Mouse (Mus musculus) kidney, embryonic 15.5 days (tissue): ENCODE measurements around the gene 4930579F01Rik. TPM values are rescaled to one million over a fixed set of nuclear protein-coding genes. Genes with fewer than 3 reads are reported as not detected.
A peak's percentile ranks its signal among the peaks of the same experiment; 100 is the strongest.

Experiments
- ATAC-seq: fragments of 200-750 bp; cut with Nextera tagmentation; replicated peaks from 2 replicates; pipeline ENCODE4 v1.8.0; 2017; ENCODE audit warnings: moderate TSS enrichment; ENCODE audit not compliant: low FRiP score
- H3K27ac ChIP-seq: fragments of 300-500 bp; sonication (generic); 2 replicates; pipeline ENCODE4 v1.5.1; 2015; ENCODE audit warnings: mild to moderate bottlenecking, inconsistent platforms
- H3K27me3 ChIP-seq: fragments of 300-500 bp; sonication (generic); 2 replicates; pipeline ENCODE4 v1.6.1; 2015; ENCODE audit warnings: inconsistent platforms
- H3K36me3 ChIP-seq: fragments of 300-500 bp; sonication (generic); 2 replicates; pipeline ENCODE4 v1.6.1; 2015; ENCODE audit warnings: inconsistent platforms
- H3K4me1 ChIP-seq: fragments of 300-500 bp; sonication (generic); 2 replicates; pipeline ENCODE4 v1.6.1; 2015; ENCODE audit warnings: inconsistent platforms
- H3K4me2 ChIP-seq: fragments of 300-500 bp; sonication (generic); 2 replicates; pipeline ENCODE4 v1.6.1; 2015; ENCODE audit warnings: moderate library complexity, mild to moderate bottlenecking, inconsistent platforms
- H3K4me3 ChIP-seq: fragments of 300-500 bp; sonication (generic); replicated peaks from 2 replicates; pipeline ENCODE4 v1.5.1; 2015; ENCODE audit warnings: mild to moderate bottlenecking, inconsistent platforms
- H3K9ac ChIP-seq: fragments of 300-500 bp; sonication (generic); 2 replicates; pipeline ENCODE4 v1.6.1; 2015; ENCODE audit warnings: mild to moderate bottlenecking, inconsistent platforms
- H3K9me3 ChIP-seq: fragments of 300-500 bp; sonication (generic); replicated peaks from 2 replicates; pipeline ENCODE4 v1.6.1; 2016; ENCODE audit warnings: inconsistent platforms
- WGBS: fragments of 180-500 bp; shearing (Covaris S2); methylation state at CpG from one replicate; pipeline ENCODE4 v1.1.7; 2015; ENCODE audit warnings: mixed read lengths; 5-methylcytosine and 5-hydroxymethylcytosine counted together
- polyA plus RNA-seq: library from polyadenylated mRNA; unstranded; fragments of >200 nt; fragmentation: Nextera tagmentation; extraction: Ambion mirVana; gene quantifications from 2 replicates; pipeline ENCODE4 v1.2.1, GENCODE M21; 2015

Gene 4930579F01Rik
- 0.09 and 0.19 TPM in 2 replicates for polyA plus RNA-seq

GRCm38 (mm10) chr3:138193683-138194302 is at the start of gene 4930579F01Rik:
TSS of gene 4930579F01Rik (minus strand) at chr3:138193825.
- WGBS: 86% methylated on average over 15 of the region's 15 CpGs
- H3K9me3 ChIP-seq: no peaks in the 10 kb centered on the region
- ATAC-seq: no peak

DNA sequence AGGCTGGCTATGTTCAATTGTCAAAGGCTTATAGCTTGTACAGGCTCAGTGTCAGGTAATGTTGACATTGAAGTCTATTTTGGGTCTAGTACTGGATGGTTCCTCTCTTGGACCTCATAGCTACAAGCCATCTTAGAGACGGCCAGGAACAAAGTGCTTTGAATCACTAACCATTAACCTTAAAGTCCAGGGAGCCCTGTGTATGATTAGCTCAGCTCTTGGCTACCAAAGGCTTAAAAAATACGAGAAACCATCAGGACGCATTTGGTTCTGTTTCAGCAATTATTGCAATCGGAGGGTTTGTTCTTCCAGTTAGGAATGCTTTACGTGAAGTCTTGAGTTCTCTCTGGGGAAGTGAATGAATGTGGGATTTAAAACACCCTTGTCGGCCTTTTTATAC is 49.3 kb upstream of the 4930579F01Rik start:
- H3K36me3 ChIP-seq: no peaks in the 10 kb centered on the region
- H3K27me3 ChIP-seq: no peaks in the 10 kb centered on the region
- ATAC-seq: no peak
- WGBS: 68% methylated on average over 6 of the region's 6 CpGs
- peak overlapping the region; percentile 72 for H3K27ac ChIP-seq
- H3K4me1 ChIP-seq: peaks cover 40% of the 10 kb centered on the region
- no peak overlapping the region for H3K4me3 ChIP-seq
- H3K9ac ChIP-seq: no peak overlapping the region
- no peak overlapping the region for H3K4me2 ChIP-seq
- no peaks in the 10 kb centered on the region for H3K9me3 ChIP-seq

More at GRCm38 (mm10) chr3:138193683-138194302, at the start of gene 4930579F01Rik:
- Histone ChIP-seq H3K27ac (no peak within 1 kb of the TSS), H3K4me2 (no peak within 1 kb of the TSS), H3K4me3 (no peak within 1 kb of the TSS), H3K4me1 (peaks cover 11% of the 10 kb centered on the region), H3K9ac (no peak within 1 kb of the TSS), H3K36me3 (no peaks in the 10 kb centered on the region), H3K27me3 (0 out of 2 replicates have a peak, but pooled peaks cover 3% of the 10 kb centered on the region)

DNA sequence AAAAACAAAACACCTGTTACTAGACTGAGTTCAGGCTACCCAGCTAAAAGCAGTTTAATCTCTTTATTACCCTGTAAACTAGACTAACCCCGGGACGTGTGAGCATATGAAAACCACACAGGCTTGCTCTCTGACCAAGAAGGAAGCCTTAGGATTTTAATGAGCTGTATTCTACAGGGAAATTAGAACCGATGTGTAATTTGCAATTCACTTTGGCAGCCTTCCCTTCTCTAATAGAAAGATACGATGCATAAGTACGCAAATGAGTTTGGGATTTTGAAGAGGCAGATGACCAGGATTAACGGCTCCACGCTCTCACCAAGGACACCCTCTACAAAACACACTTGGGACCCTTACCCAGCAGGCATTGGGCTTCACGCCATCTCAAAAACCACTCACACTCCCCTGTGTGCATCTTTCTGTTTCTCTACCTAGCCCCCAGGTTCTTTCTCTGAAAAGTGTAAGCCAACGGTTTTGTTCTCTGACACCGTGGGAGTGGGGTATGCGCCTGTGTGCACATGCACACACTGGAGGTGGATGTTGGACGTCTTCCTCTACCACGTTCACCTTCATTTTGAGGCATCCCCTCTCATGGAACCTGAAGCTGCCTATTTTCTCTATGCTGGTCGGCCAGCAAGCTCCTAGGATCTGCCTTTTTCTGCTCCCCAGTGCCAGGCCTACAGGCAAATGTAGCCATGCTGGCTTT is 48.5 kb upstream of the 4930579F01Rik start:
- Histone ChIP-seq H3K27ac (peak overlapping the region; percentile 30; the same call in 1 of the 2 replicates), H3K4me2 (no peak overlapping the region), H3K4me3 (no peak overlapping the region), H3K27me3 (no peaks in the 10 kb centered on the region), H3K9me3 (no peaks in the 10 kb centered on the region), H3K9ac (no peak overlapping the region), H3K36me3 (no peaks in the 10 kb centered on the region), H3K4me1 (peaks cover 33% of the 10 kb centered on the region)
- 79% methylated on average over 14 of the region's 14 CpGs for WGBS
- ATAC-seq: no peak

DNA sequence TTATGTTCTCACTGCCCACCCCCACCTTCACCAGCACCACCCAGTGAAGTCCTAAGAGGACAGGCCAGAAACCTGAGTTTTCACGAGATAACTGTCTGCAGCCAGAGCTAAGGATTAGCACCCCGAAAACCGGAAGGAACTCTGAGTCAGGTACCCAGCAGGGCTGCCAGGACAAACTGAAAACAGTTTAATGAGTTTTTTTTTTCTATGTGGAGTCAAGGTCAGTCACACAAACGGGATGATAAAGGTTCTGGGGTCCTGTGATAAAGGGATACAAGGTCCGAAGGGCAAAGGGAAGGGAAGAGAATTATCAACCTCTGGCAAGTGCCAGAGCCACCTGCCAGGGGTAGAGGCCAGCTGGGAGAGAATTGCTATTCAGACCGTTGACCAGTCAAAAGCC is 47.7 kb upstream of the 4930579F01Rik start:
- Histone ChIP-seq H3K36me3 (no peaks in the 10 kb centered on the region), H3K9ac (no peak overlapping the region), H3K27ac (peak overlapping the region; percentile 29), H3K4me3 (no peak overlapping the region), H3K4me2 (no peak overlapping the region), H3K9me3 (no peaks in the 10 kb centered on the region), H3K4me1 (peaks cover 26% of the 10 kb centered on the region), H3K27me3 (no peaks in the 10 kb centered on the region)
- 43% methylated on average over 6 of the region's 6 CpGs for WGBS
- ATAC-seq: no peak

DNA sequence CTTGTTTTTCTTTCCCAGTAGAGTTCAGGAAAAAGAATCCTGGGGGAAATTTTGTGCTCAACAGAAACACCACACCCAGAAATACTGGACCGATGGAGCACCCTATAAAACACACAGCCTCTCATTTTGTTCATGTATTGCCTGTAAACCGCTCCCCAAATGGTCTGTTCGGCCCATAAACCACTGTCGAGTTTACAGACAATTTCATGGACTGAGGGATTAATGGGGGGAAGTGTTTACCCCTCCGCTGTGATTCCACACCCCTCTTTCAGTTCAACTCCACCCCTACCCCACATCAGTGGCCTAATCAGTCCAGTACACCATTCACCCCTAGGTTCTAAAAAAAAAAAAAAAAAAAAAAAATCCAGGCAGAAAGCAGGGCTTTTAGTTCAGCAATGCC is 47.3 kb upstream of the 4930579F01Rik start:
- peak overlapping the region; percentile 29 for H3K27ac ChIP-seq

GRCm38 (mm10) chr3:138240411-138240810 is 46.8 kb upstream of the 4930579F01Rik start:
- no peaks in the 10 kb centered on the region for H3K27me3 ChIP-seq
- no peak for ATAC-seq
- H3K9ac ChIP-seq: no peak overlapping the region
- H3K9me3 ChIP-seq: no peaks in the 10 kb centered on the region
- H3K36me3 ChIP-seq: no peaks in the 10 kb centered on the region
- H3K4me1 ChIP-seq: peaks cover 25% of the 10 kb centered on the region
- H3K4me2 ChIP-seq: no peak overlapping the region
- no peak overlapping the region for H3K27ac ChIP-seq
- 76% methylated on average over 3 of the region's 3 CpGs for WGBS
- no peak overlapping the region for H3K4me3 ChIP-seq

More for the DNA sequence above, 47.3 kb upstream of the 4930579F01Rik start:
- Histone ChIP-seq H3K9me3 (no peaks in the 10 kb centered on the region), H3K9ac (no peak overlapping the region), H3K36me3 (no peaks in the 10 kb centered on the region), H3K4me1 (peaks cover 25% of the 10 kb centered on the region), H3K27me3 (no peaks in the 10 kb centered on the region), H3K4me3 (no peak overlapping the region), H3K4me2 (no peak overlapping the region)
- ATAC-seq: peak; percentile 27; the same call in 1 of the 2 replicates
- 26% methylated on average over 5 of the region's 5 CpGs for WGBS

DNA sequence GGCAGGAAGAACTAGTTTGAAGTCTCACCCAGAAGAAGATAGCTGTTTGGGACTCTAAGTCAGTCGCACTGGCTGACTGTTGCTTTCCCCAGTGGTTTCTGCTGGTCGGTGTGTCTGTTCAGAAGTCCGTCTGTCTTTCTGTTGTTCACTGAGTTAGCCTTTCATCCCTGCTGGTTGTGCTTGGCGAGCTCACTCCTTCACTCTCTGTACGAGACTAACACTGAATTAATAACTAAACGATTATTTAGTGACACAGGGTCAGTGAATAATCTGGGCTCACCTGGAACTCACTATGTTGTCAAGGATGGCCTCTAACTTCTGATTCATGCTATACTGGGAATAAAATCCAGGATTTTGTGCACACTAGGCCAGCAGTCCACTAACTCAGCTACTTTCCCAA is 45.8 kb upstream of the 4930579F01Rik start:
- Histone ChIP-seq H3K4me2 (no peak overlapping the region), H3K4me1 (peaks cover 22% of the 10 kb centered on the region), H3K4me3 (no peak overlapping the region), H3K27ac (no peak overlapping the region), H3K9ac (no peak overlapping the region), H3K27me3 (no peaks in the 10 kb centered on the region), H3K9me3 (no peaks in the 10 kb centered on the region), H3K36me3 (no peaks in the 10 kb centered on the region)
- WGBS: 86% methylated on average over 6 of the region's 6 CpGs
- no peak for ATAC-seq

GRCm38 (mm10) chr3:138238046-138238445 is 44.4 kb upstream of the 4930579F01Rik start:
- no peaks in the 10 kb centered on the region for H3K27me3 ChIP-seq
- WGBS: 79% methylated on average over 10 of the region's 10 CpGs
- no peak overlapping the region for H3K4me2 ChIP-seq
- no peak overlapping the region for H3K27ac ChIP-seq
- ATAC-seq: no peak
- H3K36me3 ChIP-seq: no peaks in the 10 kb centered on the region
- no peaks in the 10 kb centered on the region for H3K9me3 ChIP-seq
- peaks cover 21% of the 10 kb centered on the region for H3K4me1 ChIP-seq
- H3K9ac ChIP-seq: no peak overlapping the region
- H3K4me3 ChIP-seq: no peak overlapping the region

- H3K27ac ChIP-seq: peak overlapping the region; percentile 56
- ATAC-seq: no peak
- peaks cover 13% of the 10 kb centered on the region for H3K4me1 ChIP-seq
- H3K4me2 ChIP-seq: no peak overlapping the region
- H3K9ac ChIP-seq: no peak overlapping the region
- no peaks in the 10 kb centered on the region for H3K27me3 ChIP-seq
- no peak overlapping the region for H3K4me3 ChIP-seq
- WGBS: 55% methylated on average over 11 of the region's 11 CpGs
- H3K36me3 ChIP-seq: no peaks in the 10 kb centered on the region
- H3K9me3 ChIP-seq: no peaks in the 10 kb centered on the region
Observed at GRCm38 (mm10) chr3:138236546-138237163, 43.0 kb upstream of the 4930579F01Rik start.

DNA sequence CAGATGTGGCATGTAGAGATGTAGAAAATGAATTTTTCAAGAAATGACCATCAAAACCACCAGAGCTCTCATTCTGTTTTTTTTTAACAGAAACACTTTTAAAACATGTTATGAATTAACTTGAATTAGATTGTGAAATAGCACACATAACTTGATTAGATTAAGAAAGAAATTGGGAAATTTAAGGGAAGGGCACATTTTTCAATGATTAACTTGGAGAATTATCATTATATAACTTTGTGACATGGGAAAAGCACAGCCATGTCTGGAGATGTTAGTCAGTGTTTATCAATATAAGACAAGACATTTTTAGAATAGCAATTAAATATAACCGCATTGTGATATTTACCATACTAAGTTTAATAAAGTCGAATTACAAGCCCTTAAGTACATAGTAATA is 37.9 kb upstream of the 4930579F01Rik start:
- H3K9me3 ChIP-seq: no peaks in the 10 kb centered on the region
- no peak overlapping the region for H3K4me2 ChIP-seq
- ATAC-seq: no peak
- H3K36me3 ChIP-seq: no peaks in the 10 kb centered on the region
- no peak overlapping the region for H3K4me3 ChIP-seq
- H3K27me3 ChIP-seq: no peaks in the 10 kb centered on the region
- H3K9ac ChIP-seq: no peak overlapping the region
- H3K4me1 ChIP-seq: no peaks in the 10 kb centered on the region
- 86% methylated on average over 2 of the region's 2 CpGs for WGBS
- no peak overlapping the region for H3K27ac ChIP-seq

DNA sequence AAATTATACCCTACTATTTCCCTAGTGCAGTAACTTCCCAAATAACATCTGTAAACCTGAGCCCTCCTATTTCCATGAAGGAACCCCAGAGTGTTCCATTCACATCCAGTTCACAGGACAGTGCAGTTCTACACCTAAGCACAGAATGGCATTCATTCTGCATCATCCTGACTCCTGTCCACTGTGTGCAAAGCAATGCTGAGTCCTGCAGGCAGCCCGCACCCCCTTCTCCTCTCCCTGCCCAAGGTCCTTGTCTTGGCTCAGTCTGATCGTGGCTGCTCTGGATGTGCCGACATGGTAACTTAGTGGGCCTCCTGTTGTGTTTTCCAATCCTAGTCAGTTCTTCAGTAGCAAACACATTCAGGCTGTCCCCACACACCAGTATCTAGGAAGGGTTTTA is 36.6 kb upstream of the 4930579F01Rik start:
- no peaks in the 10 kb centered on the region for H3K36me3 ChIP-seq
- no peaks in the 10 kb centered on the region for H3K27me3 ChIP-seq
- H3K27ac ChIP-seq: no peak overlapping the region
- no peak overlapping the region for H3K9ac ChIP-seq
- no peaks in the 10 kb centered on the region for H3K9me3 ChIP-seq
- H3K4me3 ChIP-seq: no peak overlapping the region
- WGBS: 88% methylated on average over 3 of the region's 3 CpGs
- ATAC-seq: no peak
- no peak overlapping the region for H3K4me2 ChIP-seq
- 0 out of 2 replicates have a peak, but pooled peaks cover 3% of the 10 kb centered on the region for H3K4me1 ChIP-seq

DNA sequence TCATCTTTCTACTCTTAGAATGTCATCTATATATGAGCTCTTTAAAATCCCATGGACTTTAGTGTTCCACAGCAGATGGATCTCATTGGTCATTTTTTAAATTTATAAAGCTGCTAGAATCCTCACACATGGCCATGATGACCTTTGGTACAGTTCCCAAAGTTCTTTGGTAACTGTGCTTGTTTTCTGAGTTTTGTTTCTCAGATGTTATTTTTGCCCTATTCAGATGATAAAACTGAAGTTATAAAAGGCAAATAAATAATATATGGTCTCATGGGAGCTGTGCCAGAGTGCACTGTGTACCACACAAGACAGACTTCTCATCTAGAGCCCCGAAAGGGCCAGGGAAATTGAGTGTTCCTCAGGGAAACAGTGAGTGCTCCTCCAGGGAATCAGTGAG is 35.8 kb upstream of the 4930579F01Rik start:
- WGBS: 74% methylated on average over 1 of the region's 1 CpGs
- Histone ChIP-seq H3K27ac (no peak overlapping the region), H3K9ac (no peak overlapping the region), H3K9me3 (no peaks in the 10 kb centered on the region), H3K36me3 (no peaks in the 10 kb centered on the region), H3K4me3 (no peak overlapping the region), H3K4me1 (0 out of 2 replicates have a peak, but pooled peaks cover 4% of the 10 kb centered on the region), H3K27me3 (no peaks in the 10 kb centered on the region), H3K4me2 (no peak overlapping the region)
- ATAC-seq: no peak
